Mouse (Mus musculus): ENCODE results near the gene Tmem59l.

GRCm38 (mm10) chr8:70464162-70464561 lies 23.0 kb downstream of the Tmem59l start:
- TF ChIP-seq CTCF (conservative IDR thresholded peaks at IDR 0.05; ENCODE audit: insufficient read depth, insufficient read length, low read depth, low read length) (no peak), POLR2A (IDR thresholded peaks at IDR 0.05; ENCODE audit: low read depth, low read length) (no peak)

All from kidney, adult 2 months (tissue).